Mouse (Mus musculus) retina, embryonic 14.5 days (tissue): ENCODE data around the gene Zfp385b.
"Not testable (repeated sequence)": the region's sequence is repeated elsewhere in the genome, so short reads cannot be mapped to it uniquely, and the experiment has no call there.

Experiments used
- DNase-seq: peaks from one replicate; pipeline ENCODE4 v3.0.0-alpha.2; 2015; ENCODE audit warnings: low spot score

Gene Zfp385b

GRCm38 (mm10) chr2:77460011-77460410 is 359.4 kb downstream of the Zfp385b start:
- no peak for DNase-seq

- no peak for DNase-seq
Observed at GRCm38 (mm10) chr2:77458431-77458830, 361.0 kb downstream of the Zfp385b start.

GRCm38 (mm10) chr2:77457120-77457519 is 362.3 kb downstream of the Zfp385b start:
- no peak for DNase-seq

GRCm38 (mm10) chr2:77456602-77457001 is 362.8 kb downstream of the Zfp385b start:
- DNase-seq = peak; percentile 80

- DNase-seq = no peak
Observed at GRCm38 (mm10) chr2:77454341-77454937, 365.0 kb downstream of the Zfp385b start.

- no peak for DNase-seq
Observed at GRCm38 (mm10) chr2:77453786-77454185, 365.7 kb downstream of the Zfp385b start.

- not testable (repeated sequence) for DNase-seq
Observed at GRCm38 (mm10) chr2:77450017-77450416, 369.4 kb downstream of the Zfp385b start.

GRCm38 (mm10) chr2:77448951-77449480 is 370.4 kb downstream of the Zfp385b start:
- peak; percentile 17 for DNase-seq

- no peak for DNase-seq
Observed at GRCm38 (mm10) chr2:77444282-77444681, 375.2 kb downstream of the Zfp385b start.

- DNase-seq = no peak
Observed at GRCm38 (mm10) chr2:77440591-77440990, 378.8 kb downstream of the Zfp385b start.

- DNase-seq = peak; percentile 10
Observed at GRCm38 (mm10) chr2:77436241-77436759, 383.1 kb downstream of the Zfp385b start.

GRCm38 (mm10) chr2:77419476-77419875 is 400.0 kb downstream of the Zfp385b start:
- DNase-seq = no peak

- DNase-seq = no peak
Observed at GRCm38 (mm10) chr2:77418078-77418477, 401.4 kb downstream of the Zfp385b start.

GRCm38 (mm10) chr2:77412171-77412570 is 407.3 kb downstream of the Zfp385b start:
- no peak for DNase-seq

- no peak for DNase-seq
Observed at GRCm38 (mm10) chr2:77411612-77412011, 407.8 kb downstream of the Zfp385b start.

- no peak for DNase-seq
Observed at GRCm38 (mm10) chr2:77409521-77410135, 409.8 kb downstream of the Zfp385b start.

GRCm38 (mm10) chr2:77408972-77409371 is 410.5 kb downstream of the Zfp385b start:
- peak; percentile 38 for DNase-seq

GRCm38 (mm10) chr2:77402329-77402728 is 417.1 kb downstream of the Zfp385b start:
- DNase-seq = no peak

- DNase-seq = peak; percentile 46
Observed at GRCm38 (mm10) chr2:77401438-77402235, 417.8 kb downstream of the Zfp385b start.

GRCm38 (mm10) chr2:77393881-77394280 is 425.6 kb downstream of the Zfp385b start:
- DNase-seq = no peak

- no peak for DNase-seq
Observed at GRCm38 (mm10) chr2:77388186-77388585, 431.3 kb downstream of the Zfp385b start.

- peak; percentile 82 for DNase-seq
Observed at GRCm38 (mm10) chr2:77386515-77386914, 432.9 kb downstream of the Zfp385b start.

GRCm38 (mm10) chr2:77382766-77383165 is 436.7 kb downstream of the Zfp385b start:
- DNase-seq = no peak
